Mouse (Mus musculus) kidney, adult 2 months (tissue): Measurements from ENCODE around the gene Pacsin2. TPM values are rescaled to one million over a fixed set of nuclear protein-coding genes. Genes with fewer than 3 reads are reported as not detected.
A peak's percentile ranks its signal among the peaks of the same experiment; 100 is the strongest.
"Not testable (repeated sequence)": the region's sequence is repeated elsewhere in the genome, so short reads cannot be mapped to it uniquely, and the experiment has no call there.

ENCODE experiments used
- DNase-seq: peaks from one replicate; pipeline ENCODE4 v3.0.0; 2021
- H3K27ac ChIP-seq: fragments of 200-500 bp; 2 replicates; pipeline ENCODE4 v1.5.1; 2012; ENCODE audit warnings: low read depth, low read length, control low read depth, inconsistent platforms; ENCODE audit not compliant: insufficient read depth
- H3K27me3 ChIP-seq: fragments of 200-500 bp; replicated peaks from 2 replicates; pipeline ENCODE4 v1.6.1; 2012; ENCODE audit warnings: mild to moderate bottlenecking, moderate library complexity, low read length, inconsistent platforms; ENCODE audit not compliant: control insufficient read depth, insufficient read depth
- H3K36me3 ChIP-seq: fragments of 200-500 bp; 2 replicates; pipeline ENCODE4 v1.6.1; 2012; ENCODE audit warnings: mild to moderate bottlenecking, moderate library complexity, low read length, inconsistent platforms; ENCODE audit not compliant: control insufficient read depth, insufficient read depth
- H3K4me1 ChIP-seq: fragments of 200-500 bp; 2 replicates; pipeline ENCODE4 v1.6.1; 2011; ENCODE audit warnings: low read length; ENCODE audit not compliant: control insufficient read depth, insufficient read depth
- H3K4me3 ChIP-seq: fragments of 200-500 bp; 2 replicates; pipeline ENCODE4 v1.5.1; 2011; ENCODE audit warnings: mild to moderate bottlenecking, low read depth, low read length, control low read depth; ENCODE audit not compliant: insufficient read depth
- CTCF ChIP-seq: fragments of 200-500 bp; conservative IDR thresholded peaks from 2 replicates; pipeline ENCODE4 v1.5.1; 2011; ENCODE audit warnings: low read depth, mild to moderate bottlenecking, control low read depth, low read length, moderate library complexity, mixed read lengths; ENCODE audit not compliant: insufficient read depth, insufficient read length
- POLR2A ChIP-seq: fragments of 200-500 bp; IDR thresholded peaks from one replicate; pipeline ENCODE4 v1.6.1; 2011; ENCODE audit warnings: low read depth, low read length, control low read depth
- WGBS: fragments of 180-500 bp; shearing (Covaris S2); methylation state at CpG from one replicate; pipeline ENCODE4 v1.1.7; 2018; 5-methylcytosine and 5-hydroxymethylcytosine counted together
- polyA plus RNA-seq: library from polyadenylated mRNA; depleted of rRNA; stranded (reverse); fragments of >200 nt; gene quantifications from 2 replicates; pipeline ENCODE4 v1.2.3, GENCODE M21; 2012

Gene Pacsin2
- polyA plus RNA-seq, 1 experiment = 126 TPM

DNA sequence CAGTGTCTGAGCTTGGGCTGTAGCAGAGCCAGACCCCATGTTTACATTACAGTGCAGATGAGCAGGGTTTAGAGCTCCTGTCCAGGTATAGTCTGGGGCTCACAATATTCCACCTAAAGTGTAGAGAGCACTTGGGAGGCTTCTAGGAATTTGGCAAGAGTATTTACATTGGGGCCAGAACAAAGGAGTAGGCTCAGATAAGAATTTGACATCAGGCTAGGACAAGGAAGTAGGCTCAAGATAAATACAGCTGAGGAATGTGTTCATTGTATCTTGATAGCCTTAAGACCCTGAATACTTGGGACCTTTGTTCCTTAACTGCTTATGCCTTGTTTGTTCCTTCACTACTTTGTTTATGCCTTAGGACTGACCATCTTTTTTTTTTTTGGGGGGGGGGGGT lies 90.3 kb downstream of the Pacsin2 start:
- Histone ChIP-seq H3K27ac (no peak overlapping the region), H3K36me3 (0 out of 2 replicates have a peak, but pooled peaks cover 1% of the 10 kb centered on the region), H3K4me3 (no peak overlapping the region), H3K4me1 (no peaks in the 10 kb centered on the region), H3K27me3 (no peaks in the 10 kb centered on the region)
- DNase-seq = no peak
- TF ChIP-seq POLR2A = no peak
- TF ChIP-seq CTCF = no peak

DNA sequence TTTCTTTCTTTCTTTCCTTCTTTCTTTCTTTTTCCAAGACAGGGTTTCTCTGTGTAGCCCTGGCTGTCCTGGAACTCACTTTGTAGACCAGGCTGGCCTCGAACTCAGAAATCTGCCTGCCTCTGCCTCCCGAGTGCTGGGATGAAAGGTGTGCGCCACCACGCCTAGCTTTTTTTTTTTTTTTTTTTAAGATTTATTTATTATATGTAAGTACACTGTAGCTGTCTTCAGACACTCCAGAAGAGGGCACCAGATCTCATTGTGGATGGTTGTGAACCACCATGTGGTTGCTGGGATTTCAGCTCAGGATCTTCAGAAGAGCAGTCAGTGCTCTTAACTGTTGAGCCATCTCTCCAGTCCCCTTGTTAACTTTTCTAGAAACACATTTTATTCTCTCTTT lies 95.7 kb downstream of the Pacsin2 start:
- not testable (repeated sequence) for H3K27ac ChIP-seq, H3K4me3 ChIP-seq, H3K27me3 ChIP-seq, H3K4me1 ChIP-seq, H3K36me3 ChIP-seq
- peak; percentile 18 for DNase-seq
- WGBS = 88% methylated on average over 4 of the region's 4 CpGs

DNA sequence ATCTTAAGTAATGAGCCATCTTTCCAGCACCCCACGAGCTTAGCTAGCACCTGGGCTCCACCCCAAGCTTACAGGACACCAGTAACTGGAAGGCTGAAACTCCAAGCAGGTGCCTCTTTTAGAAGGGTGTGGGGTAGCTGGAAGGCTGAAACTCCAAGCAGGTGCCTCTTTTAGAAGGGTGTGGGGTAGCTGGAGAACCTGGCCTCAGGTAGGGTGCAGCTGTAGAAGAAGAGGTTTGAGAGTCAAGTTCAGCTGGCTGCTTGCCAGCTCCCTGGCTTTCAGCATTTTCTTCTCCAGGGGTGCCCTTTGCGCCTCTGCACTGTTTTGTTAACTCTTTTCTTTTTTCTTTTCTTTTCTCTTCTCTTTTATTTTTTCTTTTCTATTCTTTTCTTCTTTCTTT lies 96.1 kb downstream of the Pacsin2 start:
- Histone ChIP-seq H3K36me3 (no peaks in the 10 kb centered on the region), H3K4me3 (no peak overlapping the region), H3K27ac (no peak overlapping the region), H3K27me3 (no peaks in the 10 kb centered on the region), H3K4me1 (no peaks in the 10 kb centered on the region; the same call in 1 of the 2 replicates)
- 52% methylated on average over 2 of the region's 2 CpGs for WGBS
- DNase-seq = peak; percentile 65
- TF ChIP-seq CTCF = no peak
- TF ChIP-seq POLR2A = no peak

DNA sequence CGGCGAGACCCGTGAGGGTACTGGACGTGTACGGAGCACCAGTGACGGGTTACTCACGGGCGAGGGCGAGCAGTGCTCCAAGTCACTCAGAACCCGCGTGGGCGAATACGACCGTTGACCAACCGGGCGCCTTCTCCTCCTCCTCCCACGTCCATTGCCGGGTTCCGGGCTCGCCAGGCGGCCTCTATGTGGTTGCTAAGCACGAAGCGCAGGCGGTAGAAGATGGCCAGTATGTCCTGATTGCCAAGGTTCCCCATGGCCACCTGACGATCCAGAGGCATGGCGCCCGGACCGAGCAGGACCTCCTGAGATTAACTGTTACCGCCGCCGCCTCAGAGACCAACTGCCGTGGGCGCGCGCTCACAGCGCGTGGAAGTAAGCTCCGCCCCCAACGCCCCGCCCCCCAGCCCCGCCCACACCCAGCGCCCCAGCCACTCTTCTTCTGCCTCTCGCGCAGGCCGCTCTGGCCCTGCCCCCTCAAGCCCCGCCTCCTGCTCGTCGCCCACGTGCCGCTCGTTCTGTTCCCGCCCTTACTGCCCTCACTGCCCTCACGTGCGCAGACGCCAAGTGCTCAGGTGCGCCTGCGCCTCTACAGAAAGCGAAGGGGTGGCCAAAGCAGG lies 97.4 kb downstream of the Pacsin2 start:
- no peaks in the 10 kb centered on the region for H3K27me3 ChIP-seq
- peak overlapping the region; percentile 54 for H3K4me3 ChIP-seq
- DNase-seq = peak; percentile 91
- TF ChIP-seq POLR2A (no peak), CTCF (no peak)
- WGBS = 19% methylated on average over 57 of the region's 58 CpGs
- no peak overlapping the region for H3K27ac ChIP-seq
- H3K36me3 ChIP-seq = no peaks in the 10 kb centered on the region
- H3K4me1 ChIP-seq = no peaks in the 10 kb centered on the region; the same call in 1 of the 2 replicates

DNA sequence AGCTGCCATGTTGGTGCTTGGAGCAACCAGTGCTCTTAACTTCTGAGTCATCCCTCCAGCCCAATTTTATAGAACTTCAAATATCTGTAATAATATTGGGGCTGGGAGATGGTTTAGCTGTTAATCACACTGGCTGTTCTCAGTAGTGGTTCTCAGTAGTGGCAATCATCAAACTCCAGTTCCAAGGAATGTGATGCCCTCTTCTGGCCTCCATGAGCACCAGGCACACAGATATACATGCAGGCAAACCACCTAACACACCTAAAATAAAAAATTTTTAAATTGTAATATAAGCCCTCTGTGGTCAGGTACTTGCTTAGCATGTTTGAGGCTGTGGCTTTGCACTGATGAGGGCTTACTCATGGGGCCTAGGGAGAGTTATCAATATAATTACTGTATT lies 98.7 kb downstream of the Pacsin2 start:
- Histone ChIP-seq H3K4me3 (no peak overlapping the region), H3K36me3 (no peaks in the 10 kb centered on the region), H3K4me1 (no peaks in the 10 kb centered on the region; the same call in 1 of the 2 replicates), H3K27ac (no peak overlapping the region), H3K27me3 (no peaks in the 10 kb centered on the region)
- DNase-seq = no peak
- TF ChIP-seq CTCF (peak; percentile 41; the same call in 1 of the 2 replicates), POLR2A (no peak)

- no peaks in the 10 kb centered on the region for H3K27me3 ChIP-seq
- TF ChIP-seq CTCF (no peak), POLR2A (no peak)
- WGBS = 77% methylated on average over 3 of the region's 3 CpGs
Observed at GRCm38 (mm10) chr15:83364194-83364593, 100.2 kb downstream of the Pacsin2 start.

GRCm38 (mm10) chr15:83362813-83363212 lies 101.6 kb downstream of the Pacsin2 start:
- WGBS = 92% methylated on average over 1 of the region's 1 CpGs
- not testable (repeated sequence) for H3K27ac ChIP-seq, H3K27me3 ChIP-seq, DNase-seq, H3K4me3 ChIP-seq, H3K4me1 ChIP-seq, H3K36me3 ChIP-seq

More at GRCm38 (mm10) chr15:83364194-83364593, 100.2 kb downstream of the Pacsin2 start:
- DNase-seq = no peak
- no peaks in the 10 kb centered on the region; the same call in 1 of the 2 replicates for H3K4me1 ChIP-seq
- no peaks in the 10 kb centered on the region for H3K36me3 ChIP-seq
- H3K27ac ChIP-seq = no peak overlapping the region
- H3K4me3 ChIP-seq = no peak overlapping the region

GRCm38 (mm10) chr15:83360899-83361298 lies 103.5 kb downstream of the Pacsin2 start:
- H3K4me1 ChIP-seq, H3K4me3 ChIP-seq, H3K27me3 ChIP-seq, H3K36me3 ChIP-seq, DNase-seq, H3K27ac ChIP-seq: not testable (repeated sequence)
- WGBS = 81% methylated on average over 5 of the region's 5 CpGs
